Mouse (Mus musculus) neural tube, embryonic 13.5 days (tissue): Measurements from ENCODE around the gene Mcm3ap. TPM values are rescaled to one million over a fixed set of nuclear protein-coding genes. Genes with fewer than 3 reads are reported as not detected.

Experiments
- ATAC-seq: fragments of 200-750 bp; cut with Nextera tagmentation; 2 replicates; pipeline ENCODE4 v1.8.0; 2017; ENCODE audit warnings: low read depth, mild to moderate bottlenecking, moderate TSS enrichment, moderate library complexity
- H3K27ac ChIP-seq: fragments of 300-500 bp; sonication (generic); replicated peaks from 2 replicates; pipeline ENCODE4 v1.5.1; 2015; ENCODE audit warnings: moderate library complexity, mild to moderate bottlenecking, inconsistent platforms
- H3K27me3 ChIP-seq: fragments of 300-500 bp; sonication (generic); 2 replicates; pipeline ENCODE4 v1.6.1; 2015; ENCODE audit warnings: mild to moderate bottlenecking, inconsistent platforms
- H3K36me3 ChIP-seq: fragments of 300-500 bp; sonication (generic); 2 replicates; pipeline ENCODE4 v1.6.1; 2015; ENCODE audit warnings: mild to moderate bottlenecking, inconsistent platforms
- H3K4me1 ChIP-seq: fragments of 300-500 bp; sonication (generic); replicated peaks from 2 replicates; pipeline ENCODE4 v1.6.1; 2015; ENCODE audit warnings: inconsistent platforms
- H3K4me2 ChIP-seq: fragments of 300-500 bp; sonication (generic); 2 replicates; pipeline ENCODE4 v1.6.1; 2015; ENCODE audit warnings: inconsistent platforms, mild to moderate bottlenecking, moderate library complexity
- H3K4me3 ChIP-seq: fragments of 300-500 bp; sonication (generic); 2 replicates; pipeline ENCODE4 v1.5.1; 2015; ENCODE audit warnings: mild to moderate bottlenecking, inconsistent platforms
- H3K9ac ChIP-seq: fragments of 300-500 bp; sonication (generic); 2 replicates; pipeline ENCODE4 v1.6.1; 2015; ENCODE audit warnings: moderate library complexity, mild to moderate bottlenecking, inconsistent platforms
- H3K9me3 ChIP-seq: fragments of 300-500 bp; sonication (generic); 2 replicates; pipeline ENCODE4 v1.6.1; 2016; ENCODE audit warnings: inconsistent platforms
- WGBS: fragments of 180-500 bp; shearing (Covaris S2); methylation state at CpG from one replicate; pipeline ENCODE4 v1.1.7; 2015; 5-methylcytosine and 5-hydroxymethylcytosine counted together
- polyA plus RNA-seq: library from polyadenylated mRNA; unstranded; fragments of >200 nt; fragmentation: Nextera tagmentation; extraction: Ambion mirVana; gene quantifications from 2 replicates; pipeline ENCODE4 v1.2.1, GENCODE M21; 2015

Gene Mcm3ap
- polyA plus RNA-seq: 54.6 and 61.3 TPM in 2 replicates

GRCm38 (mm10) chr10:76468203-76469162, at the start of gene Mcm3ap, which contains the start of gene Ybey:
TSS of gene Mcm3ap (plus strand) at chr10:76468927.
TSS of gene Ybey (minus strand) at chr10:76469114.
- Histone ChIP-seq H3K27me3 (no peaks in the 10 kb centered on the region), H3K9ac (peak within 1 kb of the TSS; percentile 87), H3K4me3 (peak within 1 kb of the TSS; percentile 68), H3K36me3 (peaks cover 43% of the 10 kb centered on the region), H3K27ac (peak within 1 kb of the TSS; percentile 88), H3K9me3 (no peaks in the 10 kb centered on the region), H3K4me1 (peaks cover 46% of the 10 kb centered on the region), H3K4me2 (peak within 1 kb of the TSS; percentile 62)
- whole genome bisulfite sequencing: 2% methylated on average over 55 of the region's 55 CpGs
- ATAC-seq: peak; percentile 99

GRCm38 (mm10) chr10:76425674-76426073, 43.1 kb upstream of the Mcm3ap start:
- Histone ChIP-seq H3K27me3 (no peaks in the 10 kb centered on the region), H3K36me3 (peaks cover 96% of the 10 kb centered on the region), H3K9me3 (no peaks in the 10 kb centered on the region), H3K27ac (no peak overlapping the region), H3K4me3 (no peak overlapping the region), H3K4me1 (no peaks in the 10 kb centered on the region), H3K4me2 (no peak overlapping the region), H3K9ac (no peak overlapping the region)
- no peak for ATAC-seq
- WGBS: 97% methylated on average over 7 of the region's 7 CpGs

DNA sequence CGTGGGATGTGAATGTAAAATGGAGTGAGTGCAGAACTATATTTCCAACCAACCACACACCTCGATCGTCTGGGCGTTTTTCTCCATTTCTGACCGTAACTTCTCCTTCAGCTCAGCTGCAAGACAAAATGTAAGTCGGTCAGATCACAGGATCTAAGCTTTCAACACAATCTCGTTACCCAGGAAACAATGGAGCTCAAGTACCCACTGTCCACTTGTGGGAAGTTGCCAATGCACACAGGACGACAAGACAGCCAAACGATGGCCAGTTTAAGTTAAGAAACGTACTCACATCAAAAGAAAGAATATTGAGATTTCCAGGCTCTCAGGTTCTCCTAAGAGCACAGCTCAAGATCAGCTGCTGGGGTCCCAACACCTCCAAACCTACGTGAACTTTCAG, 34.8 kb upstream of the Mcm3ap start:
- WGBS: 95% methylated on average over 11 of the region's 11 CpGs
- no peaks in the 10 kb centered on the region for H3K9me3 ChIP-seq

DNA sequence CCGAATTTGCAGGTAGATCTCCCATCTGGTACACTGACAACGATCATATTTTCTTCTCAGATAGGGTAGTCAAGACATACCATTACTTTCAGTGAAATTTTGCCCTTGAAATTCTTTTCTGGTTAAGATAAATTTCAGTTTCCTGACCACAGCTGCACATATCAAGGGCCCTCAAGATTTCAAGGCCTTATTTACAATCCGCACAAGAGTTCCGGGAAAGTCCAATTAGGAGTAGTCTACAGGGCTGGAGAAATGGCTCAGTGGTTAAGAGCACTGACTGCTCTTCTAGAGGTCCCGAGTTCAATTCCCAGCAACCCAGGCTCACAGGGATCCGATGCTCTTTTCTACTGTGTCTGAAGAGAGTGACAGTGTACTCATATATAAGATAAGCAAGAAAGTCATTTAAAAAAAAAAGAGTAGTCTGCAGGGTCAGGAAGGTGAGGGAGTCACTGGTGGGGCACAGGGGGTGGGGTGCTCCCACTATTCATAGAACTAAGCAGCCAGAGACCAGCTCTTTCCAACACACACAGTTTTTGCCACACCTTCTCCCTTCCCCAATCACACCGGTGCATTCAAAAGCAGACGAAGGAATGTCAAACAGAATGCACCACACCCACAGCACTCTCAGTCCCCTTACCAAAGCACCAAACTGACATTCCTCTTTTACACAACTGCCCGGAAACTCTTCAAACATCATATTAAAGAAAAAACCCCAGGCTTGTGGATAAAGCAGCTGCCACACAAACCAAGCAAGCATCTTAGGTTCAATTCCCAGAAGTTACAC, 29.4 kb upstream of the Mcm3ap start:
- WGBS: 92% methylated on average over 9 of the region's 9 CpGs
- no peaks in the 10 kb centered on the region for H3K27me3 ChIP-seq
- peaks cover 57% of the 10 kb centered on the region for H3K36me3 ChIP-seq
- ATAC-seq: no peak
- no peak overlapping the region for H3K4me2 ChIP-seq
- H3K4me3 ChIP-seq: no peak overlapping the region
- H3K4me1 ChIP-seq: peaks cover 22% of the 10 kb centered on the region
- no peaks in the 10 kb centered on the region for H3K9me3 ChIP-seq
- H3K9ac ChIP-seq: no peak overlapping the region
- no peak overlapping the region for H3K27ac ChIP-seq

More for the DNA sequence above, 34.8 kb upstream of the Mcm3ap start:
- no peak for ATAC-seq
- H3K4me2 ChIP-seq: no peak overlapping the region
- H3K4me1 ChIP-seq: no peaks in the 10 kb centered on the region
- no peak overlapping the region for H3K27ac ChIP-seq
- no peaks in the 10 kb centered on the region for H3K27me3 ChIP-seq
- H3K36me3 ChIP-seq: peaks cover 99% of the 10 kb centered on the region
- no peak overlapping the region for H3K9ac ChIP-seq
- H3K4me3 ChIP-seq: no peak overlapping the region

DNA sequence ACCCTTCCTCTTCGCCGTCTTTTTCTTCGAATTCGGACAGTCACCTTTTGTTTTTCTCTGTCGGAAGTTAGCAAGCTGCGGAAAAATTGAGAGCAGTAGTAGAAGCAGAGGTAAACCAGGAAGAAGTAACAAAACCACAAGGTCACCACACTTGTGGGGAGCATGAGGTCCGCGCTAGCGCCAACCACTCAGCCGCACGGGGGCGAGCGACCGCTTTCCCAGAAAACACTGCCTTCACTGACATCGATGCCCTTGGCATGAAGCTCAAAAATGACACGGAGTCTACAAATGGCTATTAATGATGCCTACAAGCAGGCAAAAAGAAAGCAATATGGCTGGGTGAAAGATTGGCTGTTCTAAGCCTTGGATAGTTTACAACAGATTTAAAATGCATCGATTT, 28.4 kb upstream of the Mcm3ap start, which contains the start of gene AC141477.1:
Gene AC141477.1, minus strand, starts transcription at position 164 of the 400 bp plus-strand sequence.
- Histone ChIP-seq H3K27ac (no peak within 1 kb of the TSS), H3K9me3 (no peaks in the 10 kb centered on the region), H3K36me3 (peaks cover 47% of the 10 kb centered on the region), H3K9ac (no peak within 1 kb of the TSS), H3K27me3 (no peaks in the 10 kb centered on the region), H3K4me3 (no peak within 1 kb of the TSS), H3K4me1 (peaks cover 22% of the 10 kb centered on the region), H3K4me2 (peak within 1 kb of the TSS; percentile 78; the same call in 1 of the 2 replicates)
- no peak for ATAC-seq
- 95% methylated on average over 17 of the region's 17 CpGs for WGBS

- Histone ChIP-seq H3K27ac (peak within 1 kb of the TSS; percentile 94), H3K4me2 (peak within 1 kb of the TSS; percentile 78), H3K36me3 (peaks cover 25% of the 10 kb centered on the region), H3K27me3 (no peaks in the 10 kb centered on the region), H3K9me3 (no peaks in the 10 kb centered on the region), H3K4me1 (peaks cover 22% of the 10 kb centered on the region), H3K9ac (peak within 1 kb of the TSS; percentile 82), H3K4me3 (peak within 1 kb of the TSS; percentile 91)
- ATAC-seq: peak; percentile 99
- WGBS: under 1% methylated on average over 78 of the region's 78 CpGs
These were observed 26.3 kb upstream of the Mcm3ap start, which contains the start of gene Pcnt for GRCm38 (mm10) chr10:76442178-76443088. TSS of gene Pcnt (minus strand) at chr10:76442786.

- H3K9ac ChIP-seq: no peak overlapping the region
- WGBS: 77% methylated on average over 4 of the region's 4 CpGs
- H3K4me3 ChIP-seq: no peak overlapping the region
- H3K27ac ChIP-seq: no peak overlapping the region
- no peak for ATAC-seq
- H3K9me3 ChIP-seq: no peaks in the 10 kb centered on the region
- H3K4me2 ChIP-seq: no peak overlapping the region
- no peaks in the 10 kb centered on the region for H3K36me3 ChIP-seq
- no peaks in the 10 kb centered on the region for H3K27me3 ChIP-seq
- H3K4me1 ChIP-seq: peaks cover 17% of the 10 kb centered on the region
These were observed 22.6 kb upstream of the Mcm3ap start for GRCm38 (mm10) chr10:76445996-76446681.

- H3K27ac ChIP-seq: no peak overlapping the region
- H3K4me3 ChIP-seq: no peak overlapping the region
- H3K9me3 ChIP-seq: no peaks in the 10 kb centered on the region
- no peaks in the 10 kb centered on the region for H3K36me3 ChIP-seq
- peaks cover 9% of the 10 kb centered on the region for H3K4me1 ChIP-seq
- no peak for ATAC-seq
- no peak overlapping the region for H3K4me2 ChIP-seq
- no peaks in the 10 kb centered on the region for H3K27me3 ChIP-seq
- H3K9ac ChIP-seq: no peak overlapping the region
- 83% methylated on average over 15 of the region's 15 CpGs for WGBS
These were observed 21.1 kb upstream of the Mcm3ap start for GRCm38 (mm10) chr10:76447406-76448229.

GRCm38 (mm10) chr10:76448851-76449250, 19.9 kb upstream of the Mcm3ap start, which contains the start of gene 2610028H24Rik:
TSS of gene 2610028H24Rik (plus strand) at chr10:76449081.
- ATAC-seq: no peak
- no peak within 1 kb of the TSS for H3K9ac ChIP-seq
- no peak within 1 kb of the TSS for H3K27ac ChIP-seq
- H3K27me3 ChIP-seq: no peaks in the 10 kb centered on the region
- WGBS: 78% methylated on average over 5 of the region's 5 CpGs
- no peaks in the 10 kb centered on the region for H3K36me3 ChIP-seq
- no peaks in the 10 kb centered on the region for H3K9me3 ChIP-seq
- H3K4me3 ChIP-seq: no peak within 1 kb of the TSS
- 0 out of 2 replicates have a peak, but pooled peaks cover under 1% of the 10 kb centered on the region for H3K4me1 ChIP-seq
- no peak within 1 kb of the TSS for H3K4me2 ChIP-seq

GRCm38 (mm10) chr10:76455289-76455688, 13.4 kb upstream of the Mcm3ap start:
- 75% methylated on average over 5 of the region's 5 CpGs for WGBS
- H3K36me3 ChIP-seq: no peaks in the 10 kb centered on the region
- H3K9ac ChIP-seq: no peak overlapping the region
- H3K4me1 ChIP-seq: no peaks in the 10 kb centered on the region
- 0 out of 2 replicates have a peak, but pooled peaks cover 4% of the 10 kb centered on the region for H3K9me3 ChIP-seq
- no peak overlapping the region for H3K4me2 ChIP-seq
- ATAC-seq: no peak
- H3K27ac ChIP-seq: no peak overlapping the region
- no peaks in the 10 kb centered on the region for H3K27me3 ChIP-seq
- no peak overlapping the region for H3K4me3 ChIP-seq
